Mouse (Mus musculus) myocyte (in vitro differentiated cells): ENCODE data around the gene Cend1. TPM values are rescaled to one million over a fixed set of nuclear protein-coding genes. Genes with fewer than 3 reads are reported as not detected.

Experiments used
- H3K27me3 ChIP-seq: one replicate; pipeline ENCODE4 v1.6.1; 2011; ENCODE audit not compliant: control insufficient read depth, insufficient read depth, insufficient read length
- H3K36me3 ChIP-seq: one replicate; pipeline ENCODE4 v1.6.1; 2011; ENCODE audit not compliant: control insufficient read depth, insufficient read depth
- H3K4me2 ChIP-seq: one replicate; pipeline ENCODE4 v1.6.1; 2011; ENCODE audit warnings: low read depth, control low read depth
- H3K4me3 ChIP-seq: one replicate; pipeline ENCODE4 v1.5.1; 2011; ENCODE audit warnings: mild to moderate bottlenecking, control low read depth, moderate library complexity
- H3K79me2 ChIP-seq: one replicate; pipeline ENCODE4 v1.6.1; 2011; ENCODE audit not compliant: control insufficient read depth, insufficient read depth
- H3ac ChIP-seq: one replicate; pipeline ENCODE4 v1.6.1; 2011; ENCODE audit not compliant: control insufficient read depth, insufficient read length
- CEBPB ChIP-seq: IDR thresholded peaks from 2 replicates; pipeline ENCODE4 v1.6.1; 2011; ENCODE audit warnings: mild to moderate bottlenecking, moderate library complexity; ENCODE audit not compliant: poor library complexity, insufficient read depth, severe bottlenecking
- E2F4 ChIP-seq: IDR thresholded peaks from one replicate; pipeline ENCODE4 v1.6.1; 2011; ENCODE audit warnings: mild to moderate bottlenecking, control low read depth, moderate library complexity; ENCODE audit not compliant: insufficient read depth
- MAX ChIP-seq: IDR thresholded peaks from one replicate; pipeline ENCODE4 v1.6.1; 2011; ENCODE audit warnings: low read depth, mild to moderate bottlenecking, control low read depth
- MYOD1 ChIP-seq, 3 experiments: IDR thresholded peaks; one replicate each; pipeline ENCODE4 v1.6.1; 2011; ENCODE audit warnings: control low read depth in 2 of 3, low read depth in 2 of 3, mild to moderate bottlenecking in 2 of 3, moderate library complexity in 1 of 3; ENCODE audit not compliant: insufficient read length in 2 of 3, control insufficient read depth in 1 of 3
- MYOG ChIP-seq, 3 experiments: IDR thresholded peaks; one replicate each; pipeline ENCODE4 v1.6.1; 2011; ENCODE audit warnings: control low read depth in 2 of 3, low read depth in 2 of 3, mild to moderate bottlenecking in 2 of 3; ENCODE audit not compliant: insufficient read length in 2 of 3, control insufficient read depth in 1 of 3, insufficient read depth in 1 of 3
- POLR2A ChIP-seq: IDR thresholded peaks from one replicate; pipeline ENCODE4 v1.6.1; 2011; ENCODE audit warnings: low read depth, mild to moderate bottlenecking, control low read depth, moderate library complexity; ENCODE audit not compliant: insufficient read length
- POLR2AphosphoS2 ChIP-seq: IDR thresholded peaks from one replicate; pipeline ENCODE4 v1.6.1; 2011; ENCODE audit warnings: low read depth, control low read depth; ENCODE audit not compliant: insufficient read length
- REST ChIP-seq: IDR thresholded peaks from one replicate; pipeline ENCODE4 v1.6.1; 2011; ENCODE audit warnings: mild to moderate bottlenecking, control low read depth, moderate library complexity; ENCODE audit not compliant: insufficient read depth, insufficient read length
- SRF ChIP-seq: IDR thresholded peaks from one replicate; pipeline ENCODE4 v1.6.1; 2011; ENCODE audit warnings: low read depth; ENCODE audit not compliant: control insufficient read depth, insufficient read length
- TCF12 ChIP-seq: IDR thresholded peaks from one replicate; pipeline ENCODE4 v1.6.1; 2011; ENCODE audit warnings: mild to moderate bottlenecking, control low read depth; ENCODE audit not compliant: poor library complexity, insufficient read depth, severe bottlenecking
- TCF3 ChIP-seq: IDR thresholded peaks from one replicate; pipeline ENCODE4 v1.6.1; 2011; ENCODE audit warnings: low read depth, control low read depth; ENCODE audit not compliant: insufficient read length
- USF1 ChIP-seq: IDR thresholded peaks from one replicate; pipeline ENCODE4 v1.6.1; 2011; ENCODE audit warnings: low read depth, mild to moderate bottlenecking, control low read depth, moderate library complexity
- polyA plus RNA-seq: library from polyadenylated mRNA; unstranded; fragments of >200 nt; fragmentation: generic; extraction: Trizol; gene quantifications from one replicate; pipeline ENCODE4 v1.2.1, GENCODE M21; 2012; ENCODE audit warnings: missing spikeins

Cend1 gene
- polyA plus RNA-seq, 1 experiment: 0.25 TPM

DNA sequence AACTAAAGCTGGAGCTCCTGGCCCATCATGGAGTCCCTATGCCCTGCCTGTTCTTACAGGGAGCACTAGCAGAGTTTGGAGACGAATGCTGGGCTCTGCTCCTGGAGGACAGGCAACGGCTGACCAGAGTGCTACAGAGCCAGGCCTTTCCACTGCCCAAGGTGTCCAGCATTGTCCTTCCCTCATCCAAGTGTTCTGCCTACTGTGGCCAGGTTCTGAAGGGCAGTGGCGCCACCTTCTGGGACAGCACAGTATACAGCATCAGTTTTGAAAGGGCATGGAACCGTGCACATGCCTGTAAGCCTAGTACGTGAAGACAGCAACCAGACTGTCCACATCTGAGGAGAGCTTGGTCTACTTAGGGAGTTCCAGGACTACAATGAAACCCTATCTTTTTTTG lies 26.0 kb downstream of the Cend1 start:
- no peak overlapping the region for H3K4me2 ChIP-seq
- H3K27me3 ChIP-seq: no peaks in the 10 kb centered on the region
- H3K36me3 ChIP-seq: peaks cover 21% of the 10 kb centered on the region
- TF ChIP-seq POLR2AphosphoS2: peak; percentile 40
- TF ChIP-seq MYOG (IDR thresholded peaks at IDR 0.05; ENCODE audit: control insufficient read depth in 1 of 3, insufficient read depth in 1 of 3, insufficient read length in 2 of 3, low read depth in 2 of 3): no peak
- no peak overlapping the region for H3K4me3 ChIP-seq
- no peak overlapping the region for H3ac ChIP-seq
- H3K79me2 ChIP-seq: no peaks in the 10 kb centered on the region

GRCm38 (mm10) chr7:141395348-141395747 lies 33.9 kb downstream of the Cend1 start:
- Histone ChIP-seq H3K36me3 (peaks cover 21% of the 10 kb centered on the region), H3K27me3 (no peaks in the 10 kb centered on the region), H3K4me2 (no peak overlapping the region), H3K4me3 (no peak overlapping the region), H3ac (no peak overlapping the region), H3K79me2 (peaks cover 33% of the 10 kb centered on the region)
- TF ChIP-seq TCF3 (no peak), CEBPB (no peak), TCF12 (no peak), MYOG (IDR thresholded peaks at IDR 0.05; ENCODE audit: control insufficient read depth in 1 of 3, insufficient read depth in 1 of 3, insufficient read length in 2 of 3, low read depth in 2 of 3) (no peak), E2F4 (no peak), MAX (no peak), MYOD1 (IDR thresholded peaks at IDR 0.05; ENCODE audit: control insufficient read depth in 1 of 3, insufficient read length in 2 of 3, low read depth in 2 of 3) (no peak), POLR2A (no peak), POLR2AphosphoS2 (no peak), SRF (no peak)

GRCm38 (mm10) chr7:141394771-141395170 lies 34.5 kb downstream of the Cend1 start:
- Histone ChIP-seq H3ac (no peak overlapping the region), H3K79me2 (peaks cover 33% of the 10 kb centered on the region), H3K27me3 (no peaks in the 10 kb centered on the region), H3K4me3 (no peak overlapping the region), H3K36me3 (peaks cover 20% of the 10 kb centered on the region), H3K4me2 (no peak overlapping the region)
- TF ChIP-seq USF1 (no peak), POLR2A (no peak), E2F4 (no peak), MYOD1 (IDR thresholded peaks at IDR 0.05; ENCODE audit: control insufficient read depth in 1 of 3, insufficient read length in 2 of 3, low read depth in 2 of 3) (no peak), TCF12 (no peak), TCF3 (no peak), CEBPB (no peak), POLR2AphosphoS2 (no peak), MYOG (IDR thresholded peaks at IDR 0.05; ENCODE audit: control insufficient read depth in 1 of 3, insufficient read depth in 1 of 3, insufficient read length in 2 of 3, low read depth in 2 of 3) (no peak), MAX (no peak), REST (no peak), SRF (no peak)

- Histone ChIP-seq H3K4me3 (no peak overlapping the region), H3K79me2 (peaks cover 33% of the 10 kb centered on the region), H3K27me3 (no peaks in the 10 kb centered on the region), H3K36me3 (peaks cover 18% of the 10 kb centered on the region), H3K4me2 (no peak overlapping the region), H3ac (no peak overlapping the region)
- TF ChIP-seq POLR2AphosphoS2 (no peak), REST (no peak)
These were observed 35.1 kb downstream of the Cend1 start for GRCm38 (mm10) chr7:141394158-141394557.

- Histone ChIP-seq H3K36me3 (peaks cover 7% of the 10 kb centered on the region), H3K4me3 (peak overlapping the region; percentile 80), H3K4me2 (peak overlapping the region; percentile 99), H3K79me2 (peaks cover 33% of the 10 kb centered on the region), H3K27me3 (no peaks in the 10 kb centered on the region), H3ac (no peak overlapping the region)
- TF ChIP-seq TCF12 (no peak), MYOG (IDR thresholded peaks at IDR 0.05; ENCODE audit: control insufficient read depth in 1 of 3, insufficient read depth in 1 of 3, insufficient read length in 2 of 3, low read depth in 2 of 3) (peak in 1 of 3 experiments; percentile 7), SRF (no peak)
These were observed 36.6 kb downstream of the Cend1 start for GRCm38 (mm10) chr7:141392552-141393222.
